ENCODE assay signal across 10 mouse cellular contexts in genomic region chr7:126576946-126577345, GRCm38 (mm10). TPM values are rescaled to one million over a fixed set of nuclear protein-coding genes. Genes with fewer than 3 reads are reported as not detected.
A peak's percentile ranks its signal among the peaks of the same experiment; 100 is the strongest.
DNase-seq lines count a peak whose midpoint lies in the region.
"Had no signal": no experiment of that assay in that cellular context is flagged by ENCODE, and none has a peak within 500 bp of the region (broad histone marks: within the 10 kb centered on the region; RNA-seq: fewer than 3 reads in every experiment).

No protein-coding gene starts in this region.

- no peak overlapping the region for H3K27ac ChIP-seq in heart, embryonic 10.5 days
- H3K27ac ChIP-seq: embryonic facial prominence, embryonic 15.5 days had no signal

- DNase-seq in gastrocnemius, postnatal 10 days = peak; percentile 45
- no peak for DNase-seq in gastrocnemius, adult 8-10 months (ENCODE audit: low spot score in 2 of 2)
- peak; percentile 44 for DNase-seq in spleen, adult 12 weeks (ENCODE audit: low spot score)
- no peak for DNase-seq in spleen, postnatal 36 days (ENCODE audit: low spot score in 2 of 2)
- DNase-seq in c-Kit-positive CD71-negative TER-119-negative erythroid progenitor cells, embryonic 14.5 days (ENCODE audit: low read depth) = peak; percentile 73
- peak; percentile 79 for DNase-seq in kidney, postnatal 4 days
- peak; percentile 67 for DNase-seq in retina, postnatal 1 day
- no peak for DNase-seq in heart, embryonic 10.5 days (ENCODE audit: low spot score)

- WGBS in heart, embryonic 10.5 days = 49% methylated on average over 8 of the region's 8 CpGs

- H3K4me1 ChIP-seq in heart, embryonic 10.5 days = 0 out of 2 replicates have a peak, but pooled peaks cover 6% of the 10 kb centered on the region

- no peaks in the 10 kb centered on the region for H3K9me3 ChIP-seq in heart, embryonic 10.5 days
- H3K9me3 ChIP-seq: embryonic facial prominence, embryonic 15.5 days had no signal

- H3K36me3 ChIP-seq in heart, embryonic 10.5 days = peaks cover 23% of the 10 kb centered on the region; the same call in 1 of the 2 replicates

- no peaks in the 10 kb centered on the region for H3K27me3 ChIP-seq in heart, embryonic 10.5 days (ENCODE audit: insufficient read depth, poor library complexity, severe bottlenecking)
- H3K27me3 ChIP-seq: embryonic facial prominence, embryonic 15.5 days had no signal

- H3K4me3 ChIP-seq in heart, embryonic 10.5 days = no peak overlapping the region
- H3K4me3 ChIP-seq: embryonic facial prominence, embryonic 15.5 days had no signal

RNA-seq across cellular contexts. Expression of gene Apobr, which starts 7.8 kb away (rescaled TPM):
- 1 to 10 TPM in 1 of 2 experiments, under 1 TPM in 1; 0.59 to 1.0 TPM for total RNA-seq in gastrocnemius, postnatal 10 days (2021)
- total RNA-seq in gastrocnemius, adult 8-10 months (2022) = under 1 TPM; 0.15 to 0.94 (median 0.29) TPM
- polyA plus RNA-seq in heart, embryonic 10.5 days (2016; fragmentation: Nextera tagmentation; extraction: Ambion mirVana) = 0.18 and 0.23 TPM in 2 replicates

RNA-seq across cellular contexts. Expression of gene Cln3, which starts 8.7 kb away (rescaled TPM):
- 10 to 100 TPM in 1 of 2 experiments, 1 to 10 TPM in 1; 6.3 to 14.3 TPM for total RNA-seq in gastrocnemius, postnatal 10 days (2021)
- 10 to 100 TPM in 3 of 4 experiments, 1 to 10 TPM in 1; 9.0 to 14.7 (median 12.6) TPM for total RNA-seq in gastrocnemius, adult 8-10 months (2022)
- polyA plus RNA-seq in heart, embryonic 10.5 days (2016; fragmentation: Nextera tagmentation; extraction: Ambion mirVana) = 19.8 and 23.3 TPM in 2 replicates

RNA-seq across cellular contexts. Expression of gene Eif3c, which starts 10.7 kb away (rescaled TPM):
- total RNA-seq in gastrocnemius, postnatal 10 days (2021) = 100 to 1,000 TPM; 147 to 153 TPM
- total RNA-seq in gastrocnemius, adult 8-10 months (2022) = 100 to 1,000 TPM; 151 to 172 (median 160) TPM
- 155 and 179 TPM in 2 replicates for polyA plus RNA-seq in heart, embryonic 10.5 days (2016; fragmentation: Nextera tagmentation; extraction: Ambion mirVana)

RNA-seq across cellular contexts. Expression of gene Il27, which starts 17.8 kb away (rescaled TPM):
- total RNA-seq in gastrocnemius, postnatal 10 days (2021) = not detected
- total RNA-seq in gastrocnemius, adult 8-10 months (2022) = not detected
- not detected in 2 replicates for polyA plus RNA-seq in heart, embryonic 10.5 days (2016; fragmentation: Nextera tagmentation; extraction: Ambion mirVana)
- total RNA-seq: left cerebral cortex, postnatal 25 days had no signal
- polyA plus RNA-seq: embryonic facial prominence, embryonic 15.5 days had no signal

RNA-seq across cellular contexts. Expression of gene Nupr1, which starts 53.7 kb away (rescaled TPM):
- total RNA-seq in gastrocnemius, postnatal 10 days (2021) = 10 to 100 TPM; 19.0 to 25.3 TPM
- total RNA-seq in gastrocnemius, adult 8-10 months (2022) = 1 to 10 TPM; 3.5 to 6.7 (median 4.7) TPM
- 0.75 and 1.2 TPM in 2 replicates for polyA plus RNA-seq in heart, embryonic 10.5 days (2016; fragmentation: Nextera tagmentation; extraction: Ambion mirVana)

Comparison
In these comparisons a context has a peak if more than half of its experiments do, and no peak if none do; other contexts are left out.
1. DNase-seq: peak in gastrocnemius, postnatal 10 days (single experiment), spleen, adult 12 weeks (single experiment), c-Kit-positive CD71-negative TER-119-negative erythroid progenitor cells, embryonic 14.5 days (single experiment), kidney, postnatal 4 days (2 of 2) and retina, postnatal 1 day (single experiment); none in gastrocnemius, adult 8-10 months (0 of 2), spleen, postnatal 36 days (0 of 2) and heart, embryonic 10.5 days (single experiment).